Mouse (Mus musculus) retina, adult 2 months (tissue): Measurements from ENCODE around the gene Tbxa2r.

Experiments used
- DNase-seq: peaks from one replicate; pipeline ENCODE4 v3.0.0-alpha.2; 2012; ENCODE audit warnings: low read depth, low spot score

Tbxa2r gene

GRCm38 (mm10) chr10:81320550-81321347 lies 7.8 kb upstream of the Tbxa2r start, which contains the start of gene Cactin:
Gene Cactin, plus strand, starts transcription at chr10:81321103.
- DNase-seq: peak; percentile 100

- DNase-seq: no peak
Observed at GRCm38 (mm10) chr10:81321436-81321835, 7.1 kb upstream of the Tbxa2r start.

GRCm38 (mm10) chr10:81322444-81322843 lies 6.1 kb upstream of the Tbxa2r start:
- DNase-seq: no peak

GRCm38 (mm10) chr10:81323141-81323775 lies 5.3 kb upstream of the Tbxa2r start:
- DNase-seq: no peak

- no peak for DNase-seq
Observed at GRCm38 (mm10) chr10:81323791-81324530, 4.6 kb upstream of the Tbxa2r start.

GRCm38 (mm10) chr10:81325176-81325575 lies 3.4 kb upstream of the Tbxa2r start:
- DNase-seq: no peak

GRCm38 (mm10) chr10:81325781-81326180 lies 2.8 kb upstream of the Tbxa2r start:
- no peak for DNase-seq

GRCm38 (mm10) chr10:81326858-81327257 lies 1.7 kb upstream of the Tbxa2r start:
- DNase-seq: no peak

GRCm38 (mm10) chr10:81327959-81328358 lies 572 bp upstream of the Tbxa2r start:
- DNase-seq: no peak

GRCm38 (mm10) chr10:81329194-81329975 lies 854 bp downstream of the Tbxa2r start:
- no peak for DNase-seq

- DNase-seq: no peak
Observed at GRCm38 (mm10) chr10:81330007-81330406, 1.5 kb downstream of the Tbxa2r start.

- no peak for DNase-seq
Observed at GRCm38 (mm10) chr10:81332277-81332676, 3.7 kb downstream of the Tbxa2r start.

GRCm38 (mm10) chr10:81334324-81334723 lies 5.8 kb downstream of the Tbxa2r start:
- no peak for DNase-seq

- no peak for DNase-seq
Observed at GRCm38 (mm10) chr10:81335393-81336340, 7.1 kb downstream of the Tbxa2r start.

GRCm38 (mm10) chr10:81336558-81336957 lies 8.0 kb downstream of the Tbxa2r start:
- DNase-seq: no peak

- DNase-seq: no peak
Observed at GRCm38 (mm10) chr10:81340551-81341332, 12.2 kb downstream of the Tbxa2r start.

- DNase-seq: no peak
Observed at GRCm38 (mm10) chr10:81341333-81341949, 12.9 kb downstream of the Tbxa2r start.

GRCm38 (mm10) chr10:81342686-81343505 lies 14.4 kb downstream of the Tbxa2r start, which contains the start of gene Gipc3:
Gene Gipc3, minus strand, starts transcription at chr10:81343266.
- DNase-seq: no peak
